Mouse (Mus musculus) heart, embryonic 13.5 days (tissue): Measurements from ENCODE around the gene Eml2. TPM values are rescaled to one million over a fixed set of nuclear protein-coding genes. Genes with fewer than 3 reads are reported as not detected.

Experiments
- ATAC-seq: fragments of 200-750 bp; cut with Nextera tagmentation; 2 replicates; pipeline ENCODE4 v1.8.0; 2017; ENCODE audit warnings: moderate TSS enrichment; ENCODE audit not compliant: insufficient number of reproducible peaks, low FRiP score, low TSS enrichment; ENCODE audit errors: extremely low read depth
- H3K27ac ChIP-seq: fragments of 300-500 bp; sonication (generic); replicated peaks from 2 replicates; pipeline ENCODE4 v1.5.1; 2015; ENCODE audit warnings: moderate library complexity, mild to moderate bottlenecking, inconsistent platforms
- H3K27me3 ChIP-seq: fragments of 300-500 bp; sonication (generic); replicated peaks from 2 replicates; pipeline ENCODE4 v1.6.1; 2015; ENCODE audit warnings: mild to moderate bottlenecking, inconsistent platforms
- H3K36me3 ChIP-seq: fragments of 300-500 bp; sonication (generic); 2 replicates; pipeline ENCODE4 v1.6.1; 2015; ENCODE audit warnings: mild to moderate bottlenecking, inconsistent platforms
- H3K4me1 ChIP-seq: fragments of 300-500 bp; sonication (generic); 2 replicates; pipeline ENCODE4 v1.6.1; 2015; ENCODE audit warnings: inconsistent platforms
- H3K4me2 ChIP-seq: fragments of 300-500 bp; sonication (generic); 2 replicates; pipeline ENCODE4 v1.6.1; 2015; ENCODE audit warnings: inconsistent platforms, mild to moderate bottlenecking, moderate library complexity
- H3K4me3 ChIP-seq: fragments of 300-500 bp; sonication (generic); 2 replicates; pipeline ENCODE4 v1.5.1; 2015; ENCODE audit warnings: moderate library complexity, mild to moderate bottlenecking, inconsistent platforms
- H3K9ac ChIP-seq: fragments of 300-500 bp; sonication (generic); 2 replicates; pipeline ENCODE4 v1.6.1; 2015; ENCODE audit warnings: inconsistent platforms, mild to moderate bottlenecking, moderate library complexity
- H3K9me3 ChIP-seq: fragments of 300-500 bp; sonication (generic); 2 replicates; pipeline ENCODE4 v1.6.1; 2016; ENCODE audit warnings: inconsistent platforms
- WGBS: fragments of 180-500 bp; shearing (Covaris S2); methylation state at CpG from one replicate; pipeline ENCODE4 v1.1.7; 2015; ENCODE audit warnings: mixed read lengths; 5-methylcytosine and 5-hydroxymethylcytosine counted together
- polyA plus RNA-seq: library from polyadenylated mRNA; unstranded; fragments of >200 nt; fragmentation: Nextera tagmentation; extraction: Ambion mirVana; gene quantifications from 2 replicates; pipeline ENCODE4 v1.2.1, GENCODE M21; 2015

Gene Eml2
- polyA plus RNA-seq, 1 experiment from 2014 or later: 15.8 TPM

DNA sequence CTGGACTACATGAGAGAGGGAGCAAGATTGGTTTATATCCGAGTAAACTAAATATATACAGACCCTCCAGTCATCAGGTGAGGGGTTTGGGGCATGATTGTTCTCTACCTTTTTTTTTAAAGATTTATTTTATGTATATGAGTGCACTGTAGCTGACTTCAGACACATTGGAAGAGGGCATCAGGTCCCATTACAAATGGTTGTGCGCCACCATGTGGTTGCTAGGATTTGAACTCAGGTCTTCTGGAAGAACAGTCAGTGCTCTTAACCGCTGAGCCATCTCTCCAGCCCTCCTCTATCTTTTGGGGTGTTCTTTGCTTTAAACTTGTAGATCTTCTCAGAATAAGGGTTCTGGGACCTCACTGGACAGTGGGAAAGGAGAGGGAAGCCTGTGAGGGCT is 43.8 kb downstream of the Eml2 start:
- 0 out of 2 replicates have a peak, but pooled peaks cover 4% of the 10 kb centered on the region for H3K27me3 ChIP-seq
- peaks cover 9% of the 10 kb centered on the region for H3K36me3 ChIP-seq
- H3K9ac ChIP-seq: no peak overlapping the region
- no peak for ATAC-seq
- WGBS: 62% methylated on average over 3 of the region's 3 CpGs
- no peaks in the 10 kb centered on the region for H3K9me3 ChIP-seq
- H3K27ac ChIP-seq: no peak overlapping the region
- no peak overlapping the region for H3K4me2 ChIP-seq
- peaks cover 12% of the 10 kb centered on the region for H3K4me1 ChIP-seq
- no peak overlapping the region for H3K4me3 ChIP-seq

DNA sequence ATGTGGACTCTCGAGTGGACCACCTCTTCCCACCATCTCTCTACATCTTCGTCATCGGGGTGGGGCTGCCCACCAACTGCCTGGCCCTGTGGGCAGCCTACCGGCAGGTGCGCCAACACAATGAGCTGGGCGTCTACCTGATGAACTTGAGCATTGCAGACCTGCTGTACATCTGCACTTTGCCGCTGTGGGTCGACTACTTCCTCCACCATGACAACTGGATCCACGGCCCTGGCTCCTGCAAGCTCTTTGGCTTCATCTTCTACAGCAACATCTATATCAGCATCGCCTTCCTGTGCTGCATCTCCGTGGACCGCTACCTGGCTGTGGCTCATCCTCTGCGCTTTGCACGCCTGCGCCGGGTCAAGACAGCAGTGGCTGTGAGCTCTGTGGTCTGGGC is 46.0 kb downstream of the Eml2 start:
- 88% methylated on average over 16 of the region's 16 CpGs for WGBS
- peaks cover 17% of the 10 kb centered on the region for H3K36me3 ChIP-seq
- no peak overlapping the region for H3K4me3 ChIP-seq
- no peak overlapping the region for H3K4me2 ChIP-seq
- no peak overlapping the region for H3K9ac ChIP-seq
- no peak overlapping the region for H3K27ac ChIP-seq
- ATAC-seq: no peak
- peaks cover 20% of the 10 kb centered on the region for H3K4me1 ChIP-seq
- no peaks in the 10 kb centered on the region for H3K9me3 ChIP-seq
- H3K27me3 ChIP-seq: no peaks in the 10 kb centered on the region

DNA sequence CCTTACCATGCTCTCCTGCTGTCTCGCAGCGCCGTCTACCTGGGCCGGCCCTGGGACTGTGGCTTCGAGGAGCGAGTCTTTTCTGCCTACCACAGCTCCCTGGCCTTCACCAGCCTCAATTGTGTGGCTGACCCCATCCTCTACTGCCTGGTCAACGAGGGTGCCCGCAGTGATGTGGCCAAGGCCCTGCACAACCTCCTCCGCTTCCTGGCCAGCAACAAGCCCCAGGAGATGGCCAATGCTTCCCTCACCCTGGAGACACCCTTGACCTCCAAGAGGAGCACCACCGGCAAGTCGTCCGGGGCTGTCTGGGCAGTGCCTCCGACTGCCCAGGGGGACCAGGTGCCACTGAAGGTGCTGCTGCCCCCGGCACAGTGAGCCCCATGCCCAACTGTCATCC is 46.7 kb downstream of the Eml2 start:
- Histone ChIP-seq H3K4me2 (no peak overlapping the region), H3K27me3 (no peaks in the 10 kb centered on the region), H3K36me3 (peaks cover 17% of the 10 kb centered on the region), H3K9ac (no peak overlapping the region), H3K4me3 (no peak overlapping the region), H3K4me1 (peaks cover 17% of the 10 kb centered on the region), H3K9me3 (no peaks in the 10 kb centered on the region), H3K27ac (no peak overlapping the region)
- 82% methylated on average over 14 of the region's 14 CpGs for WGBS
- no peak for ATAC-seq

DNA sequence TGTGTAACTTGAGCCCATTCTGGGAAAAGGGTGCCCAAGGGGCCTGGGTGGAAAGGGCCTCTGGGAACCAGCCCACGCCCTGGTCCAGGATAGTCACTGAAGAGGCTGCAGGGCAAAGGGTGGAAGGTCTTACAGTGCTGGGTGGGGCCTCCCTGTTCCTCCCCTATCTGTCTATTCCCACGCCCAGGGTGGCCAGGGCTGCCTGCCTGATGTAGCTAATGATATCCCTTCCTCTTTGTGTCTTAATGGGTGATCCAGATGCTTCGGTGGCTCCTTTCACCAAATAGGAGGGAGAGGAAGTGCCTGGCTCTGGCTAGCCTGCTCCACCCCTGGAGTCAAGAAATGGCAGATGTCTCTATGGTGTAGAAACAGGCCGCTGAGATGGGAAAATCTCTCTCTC is 48.7 kb downstream of the Eml2 start:
- Histone ChIP-seq H3K4me1 (peaks cover 18% of the 10 kb centered on the region), H3K36me3 (peaks cover 17% of the 10 kb centered on the region), H3K9me3 (no peaks in the 10 kb centered on the region), H3K27me3 (no peaks in the 10 kb centered on the region), H3K4me2 (no peak overlapping the region), H3K9ac (peak overlapping the region; percentile 50), H3K4me3 (no peak overlapping the region), H3K27ac (no peak overlapping the region)
- 69% methylated on average over 4 of the region's 4 CpGs for WGBS
- ATAC-seq: no peak

DNA sequence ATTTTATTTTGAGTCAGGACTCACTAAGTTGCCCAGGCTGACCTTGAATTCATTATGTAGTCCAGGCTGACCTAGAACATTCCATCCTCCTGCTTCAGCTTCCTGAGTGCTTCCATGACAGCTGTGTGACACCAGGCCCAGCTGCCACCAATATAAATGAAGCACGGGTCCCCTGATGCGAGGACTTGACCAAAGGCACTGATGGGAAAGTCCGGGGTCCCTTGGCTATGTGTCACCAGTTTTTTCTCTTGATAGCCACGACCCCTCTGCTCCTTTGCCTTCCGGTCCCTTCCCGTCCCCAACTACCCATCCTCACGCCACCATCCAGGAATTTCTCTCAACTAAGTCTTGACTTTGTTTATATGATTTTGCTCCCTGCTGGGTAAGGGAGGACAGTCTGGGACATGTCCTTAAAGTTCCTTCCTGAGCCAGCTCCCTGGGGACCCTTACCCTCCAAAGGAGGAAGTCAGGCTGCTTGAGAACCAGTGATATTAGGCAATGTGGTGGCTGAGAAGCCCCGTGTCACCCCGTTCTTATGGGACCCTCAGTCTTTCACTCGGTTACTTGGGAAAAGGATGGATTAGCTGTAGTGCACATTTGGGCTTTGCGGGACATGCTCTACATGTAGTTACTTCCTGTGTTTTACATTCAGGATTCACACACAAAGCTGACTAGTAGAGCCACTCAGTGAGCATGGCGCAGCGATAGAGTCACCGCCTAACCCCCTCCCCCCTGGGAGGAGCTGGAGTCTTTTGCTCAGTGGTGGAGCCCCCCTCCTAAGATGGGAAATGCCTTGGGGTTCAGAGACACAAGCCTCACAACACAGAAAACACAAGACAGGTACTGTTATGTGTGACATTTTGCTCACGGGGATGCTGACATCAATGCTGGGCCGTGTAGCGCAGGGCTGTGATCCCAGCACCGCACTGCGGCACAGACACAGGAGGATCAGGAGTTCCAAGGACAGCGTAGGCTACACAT is 50.9 kb downstream of the Eml2 start:
- H3K27ac ChIP-seq: peak overlapping the region; percentile 100
- peaks cover 27% of the 10 kb centered on the region for H3K4me1 ChIP-seq
- ATAC-seq: no peak
- H3K27me3 ChIP-seq: no peaks in the 10 kb centered on the region
- WGBS: 16% methylated on average over 20 of the region's 20 CpGs
- no peaks in the 10 kb centered on the region for H3K9me3 ChIP-seq
- peak overlapping the region; percentile 59 for H3K4me3 ChIP-seq
- peak overlapping the region; percentile 76 for H3K4me2 ChIP-seq
- peaks cover 23% of the 10 kb centered on the region for H3K36me3 ChIP-seq
- H3K9ac ChIP-seq: peak overlapping the region; percentile 85

DNA sequence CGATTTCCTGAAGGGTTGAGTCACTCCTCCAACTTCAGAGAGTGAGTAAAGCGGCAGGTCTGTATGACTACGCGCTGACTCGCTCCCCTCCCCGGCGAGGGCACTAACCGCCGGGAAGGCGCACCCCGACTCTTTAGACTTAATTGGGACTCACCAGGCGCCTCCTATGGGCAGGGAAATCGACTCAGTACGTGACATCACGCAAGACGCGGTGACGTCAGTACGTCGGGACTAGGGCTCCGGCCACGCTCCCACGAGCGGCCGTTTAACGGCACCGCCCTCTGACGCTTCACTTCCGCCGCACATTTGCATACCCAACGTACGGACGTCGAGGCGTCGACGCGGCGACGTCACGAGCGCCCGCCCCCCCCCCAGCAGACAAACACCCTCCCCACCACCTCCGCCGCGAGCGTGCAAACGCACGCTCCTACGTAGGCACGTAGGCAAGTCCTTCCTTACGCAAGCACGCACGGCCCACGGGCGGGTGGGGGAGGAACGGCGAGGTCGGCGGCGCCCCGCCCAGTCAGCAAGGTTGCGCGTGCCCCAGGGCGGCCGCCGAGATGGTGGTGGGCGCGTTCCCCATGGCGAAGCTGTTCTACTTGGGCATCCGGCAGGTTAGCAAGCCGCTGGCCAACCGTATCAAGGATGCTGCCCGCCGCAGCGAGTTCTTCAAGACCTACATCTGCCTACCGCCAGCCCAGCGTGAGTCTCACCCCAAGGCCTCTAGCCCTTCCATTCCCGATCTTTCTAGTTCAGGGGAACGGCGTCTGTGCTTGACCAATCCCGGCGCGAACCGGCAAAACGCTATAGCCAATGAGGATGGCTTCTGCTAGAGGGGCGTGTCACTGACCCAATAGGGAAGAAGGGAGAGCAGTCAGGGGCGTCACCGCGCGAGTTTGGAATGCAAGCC is 51.9 kb downstream of the Eml2 start, which contains the start of gene Opa3:
Gene Opa3 (plus strand): TSS at position 452 of the 910 bp plus-strand sequence.
- Histone ChIP-seq H3K4me1 (peaks cover 34% of the 10 kb centered on the region), H3K9me3 (no peaks in the 10 kb centered on the region), H3K9ac (peak within 1 kb of the TSS; percentile 91), H3K4me3 (peak within 1 kb of the TSS; percentile 59), H3K36me3 (peaks cover 27% of the 10 kb centered on the region), H3K27ac (peak within 1 kb of the TSS; percentile 100), H3K4me2 (peak within 1 kb of the TSS; percentile 76), H3K27me3 (no peaks in the 10 kb centered on the region)
- peak; percentile 92 for ATAC-seq
- under 1% methylated on average over 88 of the region's 91 CpGs for WGBS

DNA sequence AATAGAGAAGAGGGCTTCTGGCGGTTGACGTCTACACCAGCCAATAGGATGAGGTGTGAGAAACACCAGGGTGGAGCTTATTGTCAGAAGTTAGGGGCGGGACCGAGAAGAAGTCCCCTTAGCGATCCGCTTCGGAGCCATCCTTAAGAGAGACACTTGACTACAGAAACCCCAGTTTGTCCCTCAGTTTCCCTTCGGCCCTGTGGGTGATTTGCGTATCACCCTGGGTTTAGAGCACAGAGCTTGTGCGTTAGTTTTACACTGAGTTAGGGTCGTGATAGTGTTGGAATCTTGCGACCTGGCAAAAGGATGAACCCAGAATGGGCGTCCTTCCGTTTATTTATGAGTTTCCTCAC is 52.5 kb downstream of the Eml2 start:
- Histone ChIP-seq H3K27ac (peak overlapping the region; percentile 100), H3K9ac (peak overlapping the region; percentile 80), H3K4me1 (peaks cover 34% of the 10 kb centered on the region), H3K4me3 (peak overlapping the region; percentile 59), H3K27me3 (no peaks in the 10 kb centered on the region), H3K9me3 (no peaks in the 10 kb centered on the region), H3K4me2 (peak overlapping the region; percentile 76), H3K36me3 (peaks cover 32% of the 10 kb centered on the region)
- ATAC-seq: no peak
- WGBS: 0% methylated on average over 14 of the region's 14 CpGs

DNA sequence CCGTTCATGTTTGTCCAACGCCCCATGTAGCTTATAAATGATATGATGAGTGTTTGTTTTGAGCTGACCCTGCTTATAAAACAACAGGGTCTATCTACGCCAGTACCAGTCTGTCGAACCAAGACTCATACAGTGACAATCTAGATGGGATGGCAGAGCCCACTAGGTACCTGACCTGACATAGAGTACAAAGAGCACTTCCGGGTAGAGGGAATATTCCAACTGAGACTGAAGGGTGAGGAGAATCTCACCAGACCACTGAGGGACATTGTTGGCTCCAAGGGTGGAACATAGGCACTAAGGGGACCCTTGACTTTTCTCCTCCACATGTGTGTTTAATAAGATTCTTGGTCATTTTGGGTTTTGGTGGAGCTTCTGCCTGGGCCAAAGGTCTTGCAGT is 53.2 kb downstream of the Eml2 start:
- no peaks in the 10 kb centered on the region for H3K9me3 ChIP-seq
- no peaks in the 10 kb centered on the region for H3K27me3 ChIP-seq
- 36% methylated on average over 5 of the region's 5 CpGs for WGBS
- no peak for ATAC-seq
- H3K27ac ChIP-seq: peak overlapping the region; percentile 72
- H3K36me3 ChIP-seq: peaks cover 36% of the 10 kb centered on the region
- peak overlapping the region; percentile 80 for H3K9ac ChIP-seq
- peaks cover 34% of the 10 kb centered on the region for H3K4me1 ChIP-seq
- H3K4me2 ChIP-seq: peak overlapping the region; percentile 76
- peak overlapping the region; percentile 59 for H3K4me3 ChIP-seq

DNA sequence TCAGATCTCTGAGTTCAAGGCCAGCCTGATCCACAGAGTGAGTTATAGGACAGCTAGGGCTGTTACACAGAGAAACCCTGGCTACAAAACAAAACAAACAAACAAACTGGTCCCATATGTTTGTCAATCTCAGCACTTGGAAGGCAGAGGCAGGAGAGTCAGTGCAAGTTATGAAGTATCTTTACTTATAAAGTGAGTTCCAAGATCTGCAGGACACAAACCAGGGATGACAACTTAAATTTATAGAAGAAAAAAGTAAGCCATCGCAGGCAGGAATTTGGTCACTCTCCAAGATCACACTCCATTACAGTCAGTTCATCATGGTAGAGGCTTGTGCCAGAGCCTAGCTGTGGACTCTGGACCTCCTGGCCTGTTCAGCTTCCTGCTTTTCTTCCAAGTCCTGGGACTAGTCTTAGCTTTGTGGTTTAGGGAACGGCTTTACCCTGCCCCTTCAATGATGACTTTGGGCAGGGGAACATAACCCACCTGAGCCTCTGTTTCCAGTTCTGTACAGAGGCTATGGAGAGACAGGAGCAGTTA is 53.9 kb downstream of the Eml2 start:
- Histone ChIP-seq H3K27ac (no peak overlapping the region), H3K4me3 (no peak overlapping the region), H3K9me3 (no peaks in the 10 kb centered on the region), H3K9ac (peak overlapping the region; percentile 80), H3K36me3 (peaks cover 32% of the 10 kb centered on the region), H3K4me1 (peaks cover 40% of the 10 kb centered on the region), H3K4me2 (peak overlapping the region; percentile 76), H3K27me3 (no peaks in the 10 kb centered on the region)
- 91% methylated on average over 2 of the region's 2 CpGs for WGBS
- ATAC-seq: no peak

DNA sequence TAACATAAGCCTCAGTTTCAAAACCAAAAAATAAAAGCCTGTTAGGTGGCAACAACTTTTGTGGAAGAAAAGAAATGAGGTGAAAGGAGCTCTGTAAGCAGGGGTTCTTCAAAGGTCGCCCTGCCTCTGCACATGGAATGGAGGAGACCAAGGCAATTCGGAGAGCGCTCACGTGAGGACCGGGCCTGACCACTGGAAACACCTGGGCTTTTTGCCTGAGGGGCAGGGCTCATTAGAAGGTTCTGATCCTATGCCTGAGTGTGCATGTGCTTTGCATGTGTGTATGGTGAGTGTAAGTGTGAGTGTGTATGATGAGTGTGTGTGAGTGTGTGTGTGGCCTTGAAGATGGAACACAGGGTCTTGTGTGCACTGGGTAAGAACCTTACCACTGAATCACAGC is 54.7 kb downstream of the Eml2 start:
- peaks cover 24% of the 10 kb centered on the region for H3K36me3 ChIP-seq
- 94% methylated on average over 5 of the region's 5 CpGs for WGBS
- H3K4me2 ChIP-seq: no peak overlapping the region
- peak overlapping the region; percentile 51; the same call in 1 of the 2 replicates for H3K9ac ChIP-seq
- peaks cover 48% of the 10 kb centered on the region for H3K4me1 ChIP-seq
- H3K27ac ChIP-seq: no peak overlapping the region
- no peak for ATAC-seq
- no peaks in the 10 kb centered on the region for H3K27me3 ChIP-seq
- no peaks in the 10 kb centered on the region for H3K9me3 ChIP-seq
- no peak overlapping the region for H3K4me3 ChIP-seq

DNA sequence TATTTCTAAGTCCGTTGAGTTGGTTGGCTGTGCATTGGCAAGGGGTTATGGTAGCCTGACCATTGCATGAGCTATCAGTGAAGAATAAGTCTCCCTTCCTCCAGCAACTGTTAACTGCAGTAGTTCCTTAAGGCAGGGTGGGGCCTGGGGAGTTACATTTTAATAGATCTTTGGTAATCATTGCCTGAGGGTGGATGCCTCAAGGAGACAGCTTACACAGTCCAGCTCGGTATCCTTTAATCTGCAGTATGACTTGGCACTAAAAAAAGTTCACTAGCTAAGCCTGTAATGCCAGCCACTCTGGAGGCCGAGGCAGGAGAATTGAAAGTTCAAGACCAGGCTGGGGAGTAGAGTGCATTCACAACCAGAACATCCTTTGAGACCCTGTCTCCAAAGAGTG is 55.6 kb downstream of the Eml2 start:
- no peak overlapping the region for H3K4me2 ChIP-seq
- H3K27me3 ChIP-seq: no peaks in the 10 kb centered on the region
- peaks cover 24% of the 10 kb centered on the region for H3K36me3 ChIP-seq
- no peaks in the 10 kb centered on the region for H3K9me3 ChIP-seq
- 90% methylated on average over 3 of the region's 3 CpGs for WGBS
- no peak overlapping the region for H3K9ac ChIP-seq
- no peak for ATAC-seq
- peaks cover 53% of the 10 kb centered on the region for H3K4me1 ChIP-seq
- H3K27ac ChIP-seq: no peak overlapping the region
- no peak overlapping the region for H3K4me3 ChIP-seq
